ENCODE assay signal across 23 mouse cellular contexts in the genomic region with DNA sequence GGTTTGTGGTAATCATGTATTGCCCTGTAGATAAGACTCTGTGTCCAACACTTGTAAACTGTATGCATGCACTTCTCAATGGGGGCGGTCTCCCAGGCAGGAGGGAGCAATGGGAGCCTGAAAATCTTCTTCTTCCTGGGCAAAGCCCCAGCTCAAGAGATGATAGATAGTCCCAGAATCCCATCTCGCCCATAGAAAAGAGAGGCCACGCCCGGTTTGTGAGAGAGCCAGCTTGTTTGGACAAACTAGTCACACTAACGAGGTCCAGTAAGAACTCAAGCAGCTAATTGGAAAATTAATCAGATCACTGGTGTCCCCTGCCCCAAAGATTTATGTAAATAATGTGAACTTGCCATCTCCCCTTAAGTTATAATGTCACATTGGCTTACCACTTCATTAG.
DNase-seq lines count a peak whose midpoint lies in the region; ATAC-seq and TF ChIP-seq lines count a peak whose summit lies in the region.
"Had no signal": no experiment of that assay in that cellular context is flagged by ENCODE, and none has a peak within 500 bp of the region (broad histone marks: within the 10 kb centered on the region; RNA-seq: fewer than 3 reads in every experiment).

No protein-coding gene starts in this region.

- no peak for TF ChIP-seq POLR2A in brain, embryonic 14.5 days (IDR thresholded peaks at IDR 0.05; ENCODE audit: borderline replicate concordance, extremely low read depth, insufficient read depth, insufficient read length, poor library complexity, severe bottlenecking)

- no peaks in the 10 kb centered on the region for H3K36me3 ChIP-seq in kidney, embryonic 15.5 days
- H3K36me3 ChIP-seq in intestine, embryonic 15.5 days: no peaks in the 10 kb centered on the region
- H3K36me3 ChIP-seq: hindbrain, embryonic 10.5 days; limb, embryonic 10.5 days; limb, embryonic 15.5 days; liver, embryonic 13.5 days had no signal

- H3K9ac ChIP-seq in kidney, embryonic 15.5 days: no peak overlapping the region
- no peak overlapping the region for H3K9ac ChIP-seq in intestine, embryonic 15.5 days
- H3K9ac ChIP-seq: limb, embryonic 15.5 days; liver, embryonic 13.5 days had no signal

- no peak for TF ChIP-seq CTCF in brain, embryonic 14.5 days (IDR thresholded peaks at IDR 0.05; ENCODE audit: borderline replicate concordance, extremely low read depth, insufficient read depth, insufficient read length)

- no peak for ATAC-seq in kidney, embryonic 15.5 days (replicated peaks; ENCODE audit: low FRiP score)
- ATAC-seq in intestine, embryonic 15.5 days: no peak
- ATAC-seq: activated CD4-positive, CD25-positive, alpha-beta regulatory T cell, adult 4 months; hindbrain, embryonic 16.5 days; lung, postnatal 0 days had no signal

- no peak overlapping the region for H3K4me3 ChIP-seq in kidney, embryonic 15.5 days (replicated peaks)
- H3K4me3 ChIP-seq in intestine, embryonic 15.5 days (replicated peaks): no peak overlapping the region
- H3K4me3 ChIP-seq: erythroblast, embryonic 14.5 days; hindbrain, embryonic 10.5 days; limb, embryonic 10.5 days; limb, embryonic 15.5 days; liver, embryonic 13.5 days had no signal

- no peak overlapping the region for H3K27ac ChIP-seq in kidney, embryonic 15.5 days
- H3K27ac ChIP-seq in intestine, embryonic 15.5 days: no peak overlapping the region
- H3K27ac ChIP-seq: hindbrain, embryonic 10.5 days; limb, embryonic 10.5 days; limb, embryonic 15.5 days; liver, embryonic 13.5 days; stomach, postnatal 0 days had no signal

- no peaks in the 10 kb centered on the region for H3K9me3 ChIP-seq in kidney, embryonic 15.5 days (replicated peaks)
- no peaks in the 10 kb centered on the region for H3K9me3 ChIP-seq in intestine, embryonic 15.5 days
- H3K9me3 ChIP-seq: hindbrain, embryonic 10.5 days; limb, embryonic 10.5 days; limb, embryonic 15.5 days; liver, embryonic 13.5 days had no signal

- H3K27me3 ChIP-seq in kidney, embryonic 15.5 days: no peaks in the 10 kb centered on the region
- H3K27me3 ChIP-seq in intestine, embryonic 15.5 days (replicated peaks): no peaks in the 10 kb centered on the region
- H3K27me3 ChIP-seq: limb, embryonic 15.5 days; liver, embryonic 13.5 days had no signal

- peaks cover 17% of the 10 kb centered on the region for H3K4me1 ChIP-seq in kidney, embryonic 15.5 days
- H3K4me1 ChIP-seq in intestine, embryonic 15.5 days (replicated peaks): peaks cover 15% of the 10 kb centered on the region
- H3K4me1 ChIP-seq: liver, embryonic 13.5 days had no signal

- no peak overlapping the region for H3K4me2 ChIP-seq in kidney, embryonic 15.5 days
- no peak overlapping the region for H3K4me2 ChIP-seq in intestine, embryonic 15.5 days (replicated peaks)
- H3K4me2 ChIP-seq: limb, embryonic 15.5 days; liver, embryonic 13.5 days had no signal

- peak; percentile 19 for DNase-seq in kidney, postnatal 14 days
- peak; percentile 2 for DNase-seq in adipocyte (ENCODE audit: low spot score)
- peak; percentile 51 for DNase-seq in brain, embryonic 14.5 days (ENCODE audit: low read depth)
- DNase-seq in gastrocnemius, postnatal 25 days: peak; percentile 60
- no peak for DNase-seq in left cerebral cortex, adult 11 months (ENCODE audit: low spot score)
- DNase-seq: adrenal gland, adult 8-10 months; B cell, adult 2 months; cerebellum, adult 11-12 months; heart, postnatal 14 days; layer of hippocampus, postnatal 36 days; liver, embryonic 13.5 days; midbrain, embryonic 14.5 days; right cerebral cortex, postnatal 4 days had no signal

- 83% methylated on average over 5 of the region's 5 CpGs for WGBS in kidney, embryonic 15.5 days
- 78% methylated on average over 5 of the region's 5 CpGs for WGBS in intestine, embryonic 15.5 days
